ENCODE assay signal across 28 mouse cellular contexts in genomic region chr15:83254372-83255070, GRCm38 (mm10). TPM values are rescaled to one million over a fixed set of nuclear protein-coding genes. Genes with fewer than 3 reads are reported as not detected.
DNase-seq lines count a peak whose midpoint lies in the region; ATAC-seq and TF ChIP-seq lines count a peak whose summit lies in the region.
"Had no signal": no experiment of that assay in that cellular context is flagged by ENCODE, and none has a peak within 500 bp of the region (broad histone marks: within the 10 kb centered on the region; RNA-seq: fewer than 3 reads in every experiment).

No protein-coding gene starts in this region.

- TF ChIP-seq POLR2A in lung, adult 2 months (IDR thresholded peaks at IDR 0.05; ENCODE audit: borderline replicate concordance, extremely low read depth, low read depth, low read length) = no peak

- no peak overlapping the region for H3K27ac ChIP-seq in lung, postnatal 0 days (ENCODE audit: low read length)
- H3K27ac ChIP-seq: embryonic facial prominence, embryonic 15.5 days; hindbrain, embryonic 10.5 days; intestine, embryonic 15.5 days; layer of hippocampus, adult 2 months; limb, embryonic 13.5 days; midbrain, embryonic 15.5 days; neural tube, embryonic 12.5 days; stomach, embryonic 15.5 days had no signal

- 0 out of 2 replicates have a peak, but pooled peaks cover 6% of the 10 kb centered on the region for H3K27me3 ChIP-seq in lung, postnatal 0 days (replicated peaks; ENCODE audit: insufficient read depth, low read length)

- H3K4me3 ChIP-seq in lung, postnatal 0 days (ENCODE audit: low read depth, low read length) = no peak overlapping the region
- H3K4me3 ChIP-seq in lung, adult 2 months (replicated peaks; ENCODE audit: extremely low read depth, low read depth, low read length) = no peak overlapping the region
- H3K4me3 ChIP-seq: embryonic facial prominence, embryonic 15.5 days; heart, embryonic 12.5 days; hindbrain, embryonic 10.5 days; intestine, embryonic 15.5 days; layer of hippocampus, adult 2 months; limb, embryonic 13.5 days; megakaryocyte, embryonic 14.5 days; midbrain, embryonic 15.5 days; neural tube, embryonic 12.5 days; stomach, embryonic 15.5 days had no signal

- TF ChIP-seq CTCF in lung, postnatal 0 days (IDR thresholded peaks at IDR 0.05) = no peak
- TF ChIP-seq CTCF in lung, adult 2 months (IDR thresholded peaks at IDR 0.05; ENCODE audit: insufficient read depth, low read length) = no peak

- no peak for TF ChIP-seq EP300 in lung, postnatal 0 days (IDR thresholded peaks at IDR 0.05)

- no peak overlapping the region for H3K9ac ChIP-seq in lung, postnatal 0 days (replicated peaks; ENCODE audit: low read depth)
- H3K9ac ChIP-seq: embryonic facial prominence, embryonic 15.5 days; heart, embryonic 12.5 days; intestine, embryonic 15.5 days; limb, embryonic 13.5 days; midbrain, embryonic 15.5 days; neural tube, embryonic 12.5 days; stomach, embryonic 15.5 days had no signal

- H3K36me3 ChIP-seq in lung, postnatal 0 days (ENCODE audit: insufficient read depth, low read length) = no peaks in the 10 kb centered on the region
- H3K36me3 ChIP-seq: embryonic facial prominence, embryonic 15.5 days; heart, embryonic 12.5 days; hindbrain, embryonic 10.5 days; intestine, embryonic 15.5 days; limb, embryonic 13.5 days; midbrain, embryonic 15.5 days; neural tube, embryonic 12.5 days; stomach, embryonic 15.5 days had no signal

- 50% methylated on average over 10 of the region's 10 CpGs for WGBS in lung, postnatal 0 days
- WGBS in lung, adult 2 months = 65% methylated on average over 10 of the region's 10 CpGs

- no peaks in the 10 kb centered on the region for H3K9me3 ChIP-seq in lung, postnatal 0 days (ENCODE audit: low read length)
- H3K9me3 ChIP-seq: embryonic facial prominence, embryonic 15.5 days; hindbrain, embryonic 10.5 days; intestine, embryonic 15.5 days; limb, embryonic 13.5 days; midbrain, embryonic 15.5 days; stomach, embryonic 15.5 days had no signal

- DNase-seq in heart, adult 11 months = peak; percentile 83
- DNase-seq in heart, adult 18-20 months = no peak
- DNase-seq in lung, postnatal 0 days (ENCODE audit: low spot score) = peak; percentile 32
- DNase-seq in lung, adult 2 months = no peak
- DNase-seq in c-Kit-positive CD71-positive TER-119-positive erythroid progenitor cells, embryonic 14.5 days (ENCODE audit: low spot score) = peak; percentile 30
- no peak for DNase-seq in thymus, postnatal 4 days
- no peak for DNase-seq in layer of hippocampus, adult 8-10 months (ENCODE audit: low spot score in 2 of 2)
- DNase-seq: cerebellum, adult 18-20 months; cerebellum, postnatal 25 days; gastrocnemius, postnatal 10 days; heart, postnatal 10 days; kidney, postnatal 14 days; right cerebral cortex, postnatal 4 days; thymus, postnatal 36 days had no signal

- H3K4me2 ChIP-seq in lung, postnatal 0 days (replicated peaks; ENCODE audit: low read depth, low read length) = no peak overlapping the region
- H3K4me2 ChIP-seq: embryonic facial prominence, embryonic 15.5 days; heart, embryonic 12.5 days; intestine, embryonic 15.5 days; limb, embryonic 13.5 days; midbrain, embryonic 15.5 days; neural tube, embryonic 12.5 days; stomach, embryonic 15.5 days had no signal

- ATAC-seq in lung, postnatal 0 days = no peak
- peak; percentile 37; the same call in 1 of the 2 replicates for ATAC-seq in megakaryocyte-erythroid progenitor cell, adult 5-6 weeks (replicated peaks; ENCODE audit: low FRiP score, low TSS enrichment, poor library complexity, severe bottlenecking)
- ATAC-seq: forebrain, embryonic 14.5 days; hindbrain, embryonic 16.5 days; intestine, embryonic 15.5 days; midbrain, embryonic 15.5 days had no signal

- no peaks in the 10 kb centered on the region for H3K4me1 ChIP-seq in lung, postnatal 0 days (ENCODE audit: insufficient read depth, low read depth, low read length)
- peaks cover 7% of the 10 kb centered on the region for H3K4me1 ChIP-seq in lung, adult 2 months (ENCODE audit: control insufficient read depth, insufficient read depth, low read length)

RNA-seq across cellular contexts. Expression of gene A4galt, which starts 2.9 kb away (rescaled TPM):
- 1 to 10 TPM; 7.0 to 7.2 TPM for total RNA-seq in heart, adult 18-20 months (2021)
- 15.2 and 16.0 TPM in 2 replicates for polyA plus RNA-seq in lung, postnatal 0 days (2015; fragmentation: Nextera tagmentation; extraction: Ambion mirVana)
- 42.6 and 74.6 TPM in 2 replicates for polyA plus RNA-seq in lung, adult 2 months (2012; rRNA removed)
- total RNA-seq in megakaryocyte-erythroid progenitor cell, adult 5-6 weeks (2014; fragmentation: Nextera tagmentation) = not detected in 2 replicates
- total RNA-seq in megakaryocyte-erythroid progenitor cell, adult 5-6 weeks (2017) = not detected in 2 replicates
- total RNA-seq in layer of hippocampus, adult 8-10 months (2022) = 1 to 10 TPM; 3.7 to 4.5 (median 4.3) TPM
- total RNA-seq: granulocyte monocyte progenitor cell, adult 5-6 weeks had no signal

Comparison
In these comparisons a context has a peak if more than half of its experiments do, and no peak if none do; other contexts are left out.
1. DNase-seq: peak in heart, adult 11 months (single experiment), lung, postnatal 0 days (single experiment) and c-Kit-positive CD71-positive TER-119-positive erythroid progenitor cells, embryonic 14.5 days (single experiment); none in heart, adult 18-20 months (0 of 2), lung, adult 2 months (single experiment), thymus, postnatal 4 days (single experiment) and layer of hippocampus, adult 8-10 months (0 of 2).
2. RNA of gene A4galt, which starts 2.9 kb away (total RNA-seq): 7.0 to 7.2 TPM in heart, adult 18-20 months and 3.7 to 4.5 TPM in layer of hippocampus, adult 8-10 months; not detected in megakaryocyte-erythroid progenitor cell, adult 5-6 weeks; every median in the first group is over 4 times any median in the second.